Mouse (Mus musculus): ENCODE results near the gene Spint4. TPM values are rescaled to one million over a fixed set of nuclear protein-coding genes. Genes with fewer than 3 reads are reported as not detected.
"Not testable (repeated sequence)": the region's sequence is repeated elsewhere in the genome, so short reads cannot be mapped to it uniquely, and the experiment has no call there.

Spint4 gene
- polyA plus RNA-seq, 1 experiment: not detected

- Histone ChIP-seq H3K4me1 (replicated peaks; ENCODE audit: control insufficient read depth, insufficient read depth, low read length) (no peaks in the 10 kb centered on the region), H3K4me3 (ENCODE audit: control insufficient read depth, insufficient read depth, low read length) (no peak overlapping the region), H3K27me3 (ENCODE audit: control insufficient read depth, insufficient read depth, low read length) (no peaks in the 10 kb centered on the region), H3K27ac (ENCODE audit: control insufficient read depth, insufficient read depth, low read length) (no peak overlapping the region), H3K36me3 (ENCODE audit: control insufficient read depth, insufficient read depth, low read length) (no peaks in the 10 kb centered on the region)
- TF ChIP-seq POLR2A (IDR thresholded peaks at IDR 0.05; ENCODE audit: control insufficient read depth, extremely low read depth, insufficient read depth, low read length, poor library complexity) (no peak), CTCF (IDR thresholded peaks at IDR 0.05; ENCODE audit: borderline replicate concordance, control insufficient read depth, extremely low read depth, insufficient read depth, low read length, poor library complexity) (no peak)
- DNase-seq: no peak
- 84% methylated on average over 5 of the region's 5 CpGs for WGBS
Observed at GRCm38 (mm10) chr2:164701761-164702160, 3.5 kb downstream of the Spint4 start.

- no peak overlapping the region for H3K27ac ChIP-seq (ENCODE audit: control insufficient read depth, insufficient read depth, low read length)
- TF ChIP-seq POLR2A (IDR thresholded peaks at IDR 0.05; ENCODE audit: control insufficient read depth, extremely low read depth, insufficient read depth, low read length, poor library complexity): no peak
- TF ChIP-seq CTCF (IDR thresholded peaks at IDR 0.05; ENCODE audit: borderline replicate concordance, control insufficient read depth, extremely low read depth, insufficient read depth, low read length, poor library complexity): no peak
- H3K36me3 ChIP-seq (ENCODE audit: control insufficient read depth, insufficient read depth, low read length): no peaks in the 10 kb centered on the region
- H3K4me3 ChIP-seq (ENCODE audit: control insufficient read depth, insufficient read depth, low read length): no peak overlapping the region
- no peaks in the 10 kb centered on the region for H3K4me1 ChIP-seq (replicated peaks; ENCODE audit: control insufficient read depth, insufficient read depth, low read length)
- WGBS: 89% methylated on average over 5 of the region's 5 CpGs
- no peaks in the 10 kb centered on the region for H3K27me3 ChIP-seq (ENCODE audit: control insufficient read depth, insufficient read depth, low read length)
- no peak for DNase-seq
Observed at GRCm38 (mm10) chr2:164704235-164704634, 5.9 kb downstream of the Spint4 start.

GRCm38 (mm10) chr2:164705328-164705727, 7.0 kb downstream of the Spint4 start:
- Histone ChIP-seq H3K36me3 (ENCODE audit: control insufficient read depth, insufficient read depth, low read length) (no peaks in the 10 kb centered on the region), H3K4me1 (replicated peaks; ENCODE audit: control insufficient read depth, insufficient read depth, low read length) (no peaks in the 10 kb centered on the region), H3K27me3 (ENCODE audit: control insufficient read depth, insufficient read depth, low read length) (no peaks in the 10 kb centered on the region), H3K27ac (ENCODE audit: control insufficient read depth, insufficient read depth, low read length) (no peak overlapping the region), H3K4me3 (ENCODE audit: control insufficient read depth, insufficient read depth, low read length) (no peak overlapping the region)
- no peak for TF ChIP-seq CTCF (IDR thresholded peaks at IDR 0.05; ENCODE audit: borderline replicate concordance, control insufficient read depth, extremely low read depth, insufficient read depth, low read length, poor library complexity)
- no peak for TF ChIP-seq POLR2A (IDR thresholded peaks at IDR 0.05; ENCODE audit: control insufficient read depth, extremely low read depth, insufficient read depth, low read length, poor library complexity)
- 97% methylated on average over 6 of the region's 6 CpGs for WGBS
- DNase-seq: no peak

- no peaks in the 10 kb centered on the region for H3K27me3 ChIP-seq (ENCODE audit: control insufficient read depth, insufficient read depth, low read length)
- TF ChIP-seq CTCF (IDR thresholded peaks at IDR 0.05; ENCODE audit: borderline replicate concordance, control insufficient read depth, extremely low read depth, insufficient read depth, low read length, poor library complexity) (no peak), POLR2A (IDR thresholded peaks at IDR 0.05; ENCODE audit: control insufficient read depth, extremely low read depth, insufficient read depth, low read length, poor library complexity) (no peak)
- H3K4me1 ChIP-seq (replicated peaks; ENCODE audit: control insufficient read depth, insufficient read depth, low read length): no peaks in the 10 kb centered on the region
- no peak overlapping the region for H3K4me3 ChIP-seq (ENCODE audit: control insufficient read depth, insufficient read depth, low read length)
- H3K36me3 ChIP-seq (ENCODE audit: control insufficient read depth, insufficient read depth, low read length): no peaks in the 10 kb centered on the region
- WGBS: 93% methylated on average over 14 of the region's 14 CpGs
- DNase-seq: no peak
- H3K27ac ChIP-seq (ENCODE audit: control insufficient read depth, insufficient read depth, low read length): no peak overlapping the region
Observed at GRCm38 (mm10) chr2:164705991-164706390, 7.7 kb downstream of the Spint4 start.

- TF ChIP-seq CTCF (IDR thresholded peaks at IDR 0.05; ENCODE audit: borderline replicate concordance, control insufficient read depth, extremely low read depth, insufficient read depth, low read length, poor library complexity): no peak
- no peak for TF ChIP-seq POLR2A (IDR thresholded peaks at IDR 0.05; ENCODE audit: control insufficient read depth, extremely low read depth, insufficient read depth, low read length, poor library complexity)
- Histone ChIP-seq H3K4me3 (ENCODE audit: control insufficient read depth, insufficient read depth, low read length) (no peak within 1 kb of the TSS), H3K27ac (ENCODE audit: control insufficient read depth, insufficient read depth, low read length) (no peak within 1 kb of the TSS), H3K4me1 (replicated peaks; ENCODE audit: control insufficient read depth, insufficient read depth, low read length) (no peaks in the 10 kb centered on the region), H3K36me3 (ENCODE audit: control insufficient read depth, insufficient read depth, low read length) (no peaks in the 10 kb centered on the region), H3K27me3 (ENCODE audit: control insufficient read depth, insufficient read depth, low read length) (no peaks in the 10 kb centered on the region; the same call in 1 of the 2 replicates)
- no peak for DNase-seq
- 87% methylated on average over 6 of the region's 6 CpGs for WGBS
Observed at GRCm38 (mm10) chr2:164715005-164715404, 16.7 kb downstream of the Spint4 start, which contains the start of gene Spint5. TSS of gene Spint5 (plus strand) at chr2:164715305.

- not testable (repeated sequence) for H3K27ac ChIP-seq (ENCODE audit: control insufficient read depth, insufficient read depth, low read length); H3K36me3 ChIP-seq (ENCODE audit: control insufficient read depth, insufficient read depth, low read length); DNase-seq; H3K4me3 ChIP-seq (ENCODE audit: control insufficient read depth, insufficient read depth, low read length); H3K4me1 ChIP-seq (replicated peaks; ENCODE audit: control insufficient read depth, insufficient read depth, low read length); H3K27me3 ChIP-seq (ENCODE audit: control insufficient read depth, insufficient read depth, low read length)
- 95% methylated on average over 23 of the region's 23 CpGs for WGBS
Observed at GRCm38 (mm10) chr2:164716194-164716786, 18.0 kb downstream of the Spint4 start.

- Histone ChIP-seq H3K4me3 (ENCODE audit: control insufficient read depth, insufficient read depth, low read length) (no peak overlapping the region), H3K27me3 (ENCODE audit: control insufficient read depth, insufficient read depth, low read length) (no peaks in the 10 kb centered on the region), H3K27ac (ENCODE audit: control insufficient read depth, insufficient read depth, low read length) (no peak overlapping the region), H3K36me3 (ENCODE audit: control insufficient read depth, insufficient read depth, low read length) (no peaks in the 10 kb centered on the region), H3K4me1 (replicated peaks; ENCODE audit: control insufficient read depth, insufficient read depth, low read length) (no peaks in the 10 kb centered on the region; the same call in 1 of the 2 replicates)
- TF ChIP-seq POLR2A (IDR thresholded peaks at IDR 0.05; ENCODE audit: control insufficient read depth, extremely low read depth, insufficient read depth, low read length, poor library complexity) (no peak), CTCF (IDR thresholded peaks at IDR 0.05; ENCODE audit: borderline replicate concordance, control insufficient read depth, extremely low read depth, insufficient read depth, low read length, poor library complexity) (no peak)
- WGBS: 78% methylated on average over 4 of the region's 4 CpGs
- DNase-seq: no peak
Observed at GRCm38 (mm10) chr2:164723276-164723675, 25.0 kb downstream of the Spint4 start.

Data from thymus, adult 2 months (tissue).